Mouse (Mus musculus) small intestine, adult 2 months (tissue): ENCODE data around the gene Dip2b.

Experiments
- CTCF ChIP-seq: fragments of 200-500 bp; IDR thresholded peaks from 2 replicates; pipeline ENCODE4 v1.5.1; 2012; ENCODE audit warnings: low read depth, mild to moderate bottlenecking, control low read depth, inconsistent platforms, low read length, moderate library complexity, mixed read lengths; ENCODE audit not compliant: insufficient replicate concordance, insufficient read length; ENCODE audit errors: extremely low read depth
- POLR2A ChIP-seq: fragments of 200-500 bp; IDR thresholded peaks from 2 replicates; pipeline ENCODE4 v1.6.1; 2012; ENCODE audit warnings: low read depth, mild to moderate bottlenecking, control low read depth, inconsistent platforms, low read length, moderate library complexity

DNA sequence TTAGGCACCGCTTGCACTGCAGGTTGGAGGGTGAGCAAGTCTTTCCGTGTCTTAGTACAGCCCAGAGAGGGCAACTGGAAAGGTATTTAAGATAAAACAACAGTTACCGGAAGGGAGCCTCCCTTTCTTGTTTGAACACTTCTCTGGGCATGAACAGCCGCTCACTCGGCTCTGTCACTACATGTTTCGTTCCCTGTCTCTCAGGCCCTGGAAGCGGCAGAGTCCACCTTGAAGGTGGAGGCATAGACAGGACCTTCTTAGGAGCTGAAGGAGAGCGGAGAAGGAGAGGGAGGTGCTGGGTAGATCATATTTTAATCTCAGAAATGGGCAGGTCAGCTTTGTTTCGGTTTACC is 3.6 kb downstream of the Dip2b start:
- TF ChIP-seq CTCF (no peak), POLR2A (no peak)
